ENCODE assay signal across 20 mouse cellular contexts in the genomic region with DNA sequence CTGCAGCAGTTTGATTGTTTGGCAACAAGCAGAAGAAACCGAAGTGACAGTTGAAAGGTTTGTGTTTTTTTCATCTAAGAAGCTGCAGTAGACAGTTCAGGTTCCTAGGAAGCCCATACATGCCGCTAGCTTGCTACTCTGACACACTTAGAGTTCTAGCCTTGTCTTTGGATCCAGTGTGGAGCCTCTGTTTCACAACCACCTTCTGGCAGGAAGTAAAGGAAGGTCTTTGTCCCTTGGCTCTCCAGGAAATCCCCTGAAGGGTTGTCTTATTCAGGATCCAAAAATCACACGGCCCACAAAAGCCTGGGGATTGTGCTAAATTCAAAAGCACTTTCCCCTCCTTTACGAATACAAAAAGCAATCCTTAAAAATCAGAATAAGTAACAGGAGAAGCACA. TPM values are rescaled to one million over a fixed set of nuclear protein-coding genes. Genes with fewer than 3 reads are reported as not detected.
"Had no signal": no experiment of that assay in that cellular context is flagged by ENCODE, and none has a peak within 500 bp of the region (broad histone marks: within the 10 kb centered on the region; RNA-seq: fewer than 3 reads in every experiment).

No protein-coding gene starts in this region.

- H3K9ac ChIP-seq: limb, embryonic 15.5 days; liver, embryonic 14.5 days; neural tube, embryonic 12.5 days had no signal

- H3K27me3 ChIP-seq: limb, embryonic 15.5 days; neural tube, embryonic 12.5 days had no signal

- H3K27ac ChIP-seq: limb, embryonic 15.5 days; liver, embryonic 14.5 days; midbrain, embryonic 10.5 days; neural tube, embryonic 12.5 days; stomach, postnatal 0 days had no signal

- H3K9me3 ChIP-seq: limb, embryonic 15.5 days; midbrain, embryonic 10.5 days; neural tube, embryonic 12.5 days had no signal

- H3K36me3 ChIP-seq: limb, embryonic 15.5 days; midbrain, embryonic 10.5 days; neural tube, embryonic 12.5 days had no signal

- H3K4me1 ChIP-seq: limb, embryonic 15.5 days; midbrain, embryonic 10.5 days; neural tube, embryonic 12.5 days had no signal

- H3K4me2 ChIP-seq: limb, embryonic 15.5 days; neural tube, embryonic 12.5 days had no signal

- DNase-seq: kidney, adult 18-20 months; kidney, postnatal 10 days; layer of hippocampus, adult 9-11 months; layer of hippocampus, postnatal 36 days; lung, adult 18-20 months; lung, postnatal 36 days; midbrain, embryonic 14.5 days; thymus, postnatal 25 days had no signal

- ATAC-seq: lung, postnatal 0 days had no signal

- H3K4me3 ChIP-seq: limb, embryonic 15.5 days; midbrain, embryonic 10.5 days; myocyte; neural tube, embryonic 12.5 days had no signal

RNA-seq across cellular contexts. Expression of a gene that starts 54.5 kb away (rescaled TPM):
- total RNA-seq: megakaryocyte, adult 5-6 weeks; neutrophil, adult 5-6 weeks had no signal

RNA-seq across cellular contexts. Expression of a gene that starts 57.9 kb away (rescaled TPM):
- total RNA-seq: layer of hippocampus, postnatal 36 days; left cerebral cortex, postnatal 25 days had no signal
- polyA plus RNA-seq: kidney, embryonic 14.5 days; limb, embryonic 11.5 days; midbrain, embryonic 10.5 days; neural tube, embryonic 12.5 days had no signal
